In genomic region chr2:128612275-128612674, GRCm38 (mm10) we compare ENCODE assay signal across 21 mouse cellular contexts. TPM values are rescaled to one million over a fixed set of nuclear protein-coding genes. Genes with fewer than 3 reads are reported as not detected.
A peak's percentile ranks its signal among the peaks of the same experiment; 100 is the strongest.
DNase-seq lines count a peak whose midpoint lies in the region; ATAC-seq and TF ChIP-seq lines count a peak whose summit lies in the region.
"Had no signal": no experiment of that assay in that cellular context is flagged by ENCODE, and none has a peak within 500 bp of the region (broad histone marks: within the 10 kb centered on the region; RNA-seq: fewer than 3 reads in every experiment).

No protein-coding gene starts in this region.

- H3K27me3 ChIP-seq in limb, embryonic 10.5 days (ENCODE audit: low read depth, poor library complexity, severe bottlenecking), result no peaks in the 10 kb centered on the region
- H3K27me3 ChIP-seq in liver, postnatal 0 days (ENCODE audit: insufficient read depth, low read length), result no peaks in the 10 kb centered on the region
- H3K27me3 ChIP-seq: heart, embryonic 15.5 days; hindbrain, embryonic 12.5 days; midbrain, embryonic 12.5 days; neural tube, embryonic 15.5 days had no signal

- H3K9me3 ChIP-seq in limb, embryonic 10.5 days (replicated peaks), result no peaks in the 10 kb centered on the region
- H3K9me3 ChIP-seq in liver, postnatal 0 days (ENCODE audit: low read length), result no peaks in the 10 kb centered on the region
- H3K9me3 ChIP-seq: heart, embryonic 15.5 days; hindbrain, embryonic 12.5 days; midbrain, embryonic 12.5 days had no signal

- peak; percentile 95 for ATAC-seq in liver, postnatal 0 days
- ATAC-seq in frontal cortex, adult (ENCODE audit: low TSS enrichment), result no peak

- H3K4me1 ChIP-seq in limb, embryonic 10.5 days, result no peaks in the 10 kb centered on the region
- H3K4me1 ChIP-seq in liver, postnatal 0 days (ENCODE audit: insufficient read depth), result peaks cover 15% of the 10 kb centered on the region
- H3K4me1 ChIP-seq: heart, embryonic 15.5 days; hindbrain, embryonic 12.5 days; midbrain, embryonic 12.5 days; neural tube, embryonic 15.5 days had no signal

- no peak overlapping the region for H3K4me2 ChIP-seq in liver, postnatal 0 days (ENCODE audit: low read depth, low read length)
- H3K4me2 ChIP-seq: heart, embryonic 15.5 days; hindbrain, embryonic 12.5 days; midbrain, embryonic 12.5 days; neural tube, embryonic 15.5 days had no signal

- H3K36me3 ChIP-seq in limb, embryonic 10.5 days, result peaks cover 80% of the 10 kb centered on the region
- H3K36me3 ChIP-seq in liver, postnatal 0 days (replicated peaks; ENCODE audit: insufficient read depth, low read length), result peaks cover 50% of the 10 kb centered on the region

- TF ChIP-seq CTCF in liver, postnatal 0 days (IDR thresholded peaks at IDR 0.05; ENCODE audit: low read depth), result no peak

- H3K27ac ChIP-seq in limb, embryonic 10.5 days, result no peak overlapping the region
- peak overlapping the region; percentile 80 for H3K27ac ChIP-seq in liver, postnatal 0 days (ENCODE audit: low read depth)
- H3K27ac ChIP-seq: heart, embryonic 15.5 days; hindbrain, embryonic 12.5 days; midbrain, embryonic 12.5 days; neural tube, embryonic 15.5 days had no signal

- peak; percentile 44; the same call in 1 of the 2 replicates for TF ChIP-seq EP300 in liver, postnatal 0 days (IDR thresholded peaks at IDR 0.05; ENCODE audit: low read depth)

- H3K4me3 ChIP-seq in limb, embryonic 10.5 days, result no peak overlapping the region
- H3K4me3 ChIP-seq in liver, postnatal 0 days (ENCODE audit: low read depth, low read length), result no peak overlapping the region
- H3K4me3 ChIP-seq: heart, embryonic 15.5 days; hindbrain, embryonic 12.5 days; midbrain, embryonic 12.5 days; neural tube, embryonic 15.5 days had no signal

- 95% methylated on average over 7 of the region's 7 CpGs for WGBS in limb, embryonic 10.5 days
- 58% methylated on average over 7 of the region's 7 CpGs for WGBS in liver, postnatal 0 days (ENCODE audit: insufficient replicate concordance)

- peak; percentile 59 to 73 for DNase-seq in kidney, adult 8-10 months
- DNase-seq in kidney, postnatal 14 days, result no peak
- peak; percentile 57 for DNase-seq in adrenal gland, postnatal 14 days
- peak; percentile 20 for DNase-seq in limb, embryonic 10.5 days (ENCODE audit: low spot score)
- peak; percentile 61 for DNase-seq in liver, postnatal 0 days
- DNase-seq in frontal cortex, adult 2 months (ENCODE audit: extremely low spot score in 1 of 2, low spot score in 1 of 2), result no peak
- no peak for DNase-seq in heart, postnatal 4 days
- DNase-seq: cerebellum, postnatal 36 days had no signal

- no peak overlapping the region for H3K9ac ChIP-seq in liver, postnatal 0 days (replicated peaks)
- H3K9ac ChIP-seq: heart, embryonic 15.5 days; hindbrain, embryonic 12.5 days; midbrain, embryonic 12.5 days; neural tube, embryonic 15.5 days had no signal

RNA-seq across cellular contexts. Expression of gene Spdye4c, which starts 21.3 kb away (rescaled TPM):
- total RNA-seq in adrenal gland, postnatal 14 days (2021), result not detected in 2 replicates
- polyA plus RNA-seq in limb, embryonic 10.5 days (2016; fragmentation: Nextera tagmentation; extraction: Ambion mirVana), result not detected in 2 replicates
- not detected in 2 replicates for polyA plus RNA-seq in liver, postnatal 0 days (2015; fragmentation: Nextera tagmentation; extraction: Ambion mirVana)
- polyA plus RNA-seq in frontal cortex, adult 2 months (2012; rRNA removed), result not detected in 2 replicates
- total RNA-seq in heart, postnatal 4 days (2021), result not detected
- total RNA-seq: ES-E14; gastrocnemius, postnatal 4 days had no signal
- polyA plus RNA-seq: embryonic facial prominence, embryonic 11.5 days; heart, embryonic 15.5 days; hindbrain, embryonic 12.5 days; large intestine, adult 2 months; limb, embryonic 11.5 days; lung, embryonic 16.5 days; midbrain, embryonic 12.5 days; neural tube, embryonic 15.5 days; small intestine, adult 2 months; thymus, postnatal 0 days had no signal

Comparison
In these comparisons a context has a peak if more than half of its experiments do, and no peak if none do; other contexts are left out.
1. DNase-seq: peak in kidney, adult 8-10 months (2 of 2), adrenal gland, postnatal 14 days (single experiment), limb, embryonic 10.5 days (single experiment) and liver, postnatal 0 days (single experiment); none in kidney, postnatal 14 days (single experiment), frontal cortex, adult 2 months (0 of 2) and heart, postnatal 4 days (single experiment).